Mouse (Mus musculus) midbrain, embryonic 14.5 days (tissue): ENCODE measurements around the gene Eed. TPM values are rescaled to one million over a fixed set of nuclear protein-coding genes. Genes with fewer than 3 reads are reported as not detected.

ENCODE experiments used
- ATAC-seq: fragments of 200-750 bp; cut with Nextera tagmentation; 2 replicates; pipeline ENCODE4 v1.8.0; 2017; ENCODE audit warnings: moderate number of reproducible peaks, moderate library complexity; ENCODE audit not compliant: low FRiP score, low TSS enrichment
- DNase-seq: peaks from one replicate; pipeline ENCODE4 v3.0.0-alpha.2; 2015
- H3K27ac ChIP-seq: fragments of 300-500 bp; sonication (generic); replicated peaks from 2 replicates; pipeline ENCODE4 v1.5.1; 2014; ENCODE audit warnings: mild to moderate bottlenecking, low read depth, low read length, moderate library complexity
- H3K27me3 ChIP-seq: fragments of 300-500 bp; sonication (generic); 2 replicates; pipeline ENCODE4 v1.6.1; 2014; ENCODE audit warnings: low read length, control low read depth, mixed read lengths; ENCODE audit not compliant: control insufficient read depth, insufficient read depth
- H3K36me3 ChIP-seq: fragments of 300-500 bp; sonication (generic); 2 replicates; pipeline ENCODE4 v1.6.1; 2014; ENCODE audit warnings: low read length, control low read depth; ENCODE audit not compliant: control insufficient read depth, insufficient read depth
- H3K4me1 ChIP-seq: fragments of 300-500 bp; sonication (generic); 2 replicates; pipeline ENCODE4 v1.6.1; 2014; ENCODE audit warnings: mild to moderate bottlenecking, antibody characterized with exemption, low read length, control low read depth; ENCODE audit not compliant: control insufficient read depth, insufficient read depth
- H3K4me2 ChIP-seq: fragments of 300-500 bp; sonication (generic); 2 replicates; pipeline ENCODE4 v1.6.1; 2014; ENCODE audit warnings: mild to moderate bottlenecking, low read length, moderate library complexity
- H3K4me3 ChIP-seq: fragments of 300-500 bp; sonication (generic); replicated peaks from 2 replicates; pipeline ENCODE4 v1.5.1; 2014; ENCODE audit warnings: low read depth, low read length
- H3K9ac ChIP-seq: fragments of 300-500 bp; sonication (generic); replicated peaks from 2 replicates; pipeline ENCODE4 v1.6.1; 2014; ENCODE audit warnings: mild to moderate bottlenecking, low read length, moderate library complexity
- H3K9me3 ChIP-seq: fragments of 300-500 bp; sonication (generic); 2 replicates; pipeline ENCODE4 v1.6.1; 2016; ENCODE audit warnings: low read length, control low read depth, mixed read lengths; ENCODE audit not compliant: control insufficient read depth
- WGBS: fragments of 180-500 bp; shearing (Covaris S2); extraction: QIAGEN DNeasy Blood & Tissue Kit; methylation state at CpG from one replicate; pipeline ENCODE4 v1.1.7; 2014; 5-methylcytosine and 5-hydroxymethylcytosine counted together
- polyA plus RNA-seq: library from polyadenylated mRNA; unstranded; fragments of >200 nt; fragmentation: Nextera tagmentation; extraction: Ambion mirVana; gene quantifications from 2 replicates; pipeline ENCODE4 v1.2.1, GENCODE M21; 2014

Gene Eed
- 29.2 and 32.9 TPM in 2 replicates for polyA plus RNA-seq

- Histone ChIP-seq H3K9ac (peak within 1 kb of the TSS; percentile 89), H3K27ac (peak within 1 kb of the TSS; percentile 99), H3K36me3 (peaks cover 5% of the 10 kb centered on the region), H3K9me3 (no peaks in the 10 kb centered on the region), H3K4me3 (peak within 1 kb of the TSS; percentile 81), H3K4me1 (peaks cover 17% of the 10 kb centered on the region; the same call in 1 of the 2 replicates), H3K27me3 (no peaks in the 10 kb centered on the region), H3K4me2 (peak within 1 kb of the TSS; percentile 87)
- DNase-seq (peak; percentile 98), ATAC-seq (peak; percentile 92)
- WGBS = under 1% methylated on average over 87 of the region's 87 CpGs
These were observed at the start of gene Eed for GRCm38 (mm10) chr7:89980485-89981422. TSS of gene Eed (minus strand) at chr7:89980983.

- Histone ChIP-seq H3K4me2 (peak overlapping the region; percentile 41), H3K4me1 (peaks cover 13% of the 10 kb centered on the region), H3K4me3 (no peak overlapping the region), H3K27ac (peak overlapping the region; percentile 82), H3K36me3 (no peaks in the 10 kb centered on the region), H3K27me3 (no peaks in the 10 kb centered on the region), H3K9me3 (no peaks in the 10 kb centered on the region), H3K9ac (0 out of 2 replicates have a peak overlapping the region, but pooled peaks have one; percentile 1)
- ATAC-seq = peak; percentile 47
- peak; percentile 40 for DNase-seq
- WGBS = 44% methylated on average over 20 of the region's 20 CpGs
These were observed 49.0 kb upstream of the Eed start for GRCm38 (mm10) chr7:90029548-90030485.

- Histone ChIP-seq H3K27ac (peak overlapping the region; percentile 82), H3K4me2 (peak overlapping the region; percentile 41), H3K9me3 (no peaks in the 10 kb centered on the region), H3K36me3 (no peaks in the 10 kb centered on the region), H3K27me3 (no peaks in the 10 kb centered on the region), H3K9ac (0 out of 2 replicates have a peak overlapping the region, but pooled peaks have one; percentile 1), H3K4me3 (no peak overlapping the region), H3K4me1 (peaks cover 13% of the 10 kb centered on the region)
- DNase-seq (peak; percentile 86), ATAC-seq (peak; percentile 89)
- 3% methylated on average over 8 of the region's 8 CpGs for WGBS
These were observed 48.2 kb upstream of the Eed start for GRCm38 (mm10) chr7:90028888-90029547.

- DNase-seq = no peak
- H3K9ac ChIP-seq = no peak overlapping the region
- H3K36me3 ChIP-seq = no peaks in the 10 kb centered on the region
- no peak overlapping the region for H3K27ac ChIP-seq
- H3K4me3 ChIP-seq = no peak overlapping the region
- peaks cover 13% of the 10 kb centered on the region for H3K4me1 ChIP-seq
- 43% methylated on average over 6 of the region's 6 CpGs for WGBS
- no peaks in the 10 kb centered on the region for H3K27me3 ChIP-seq
- no peaks in the 10 kb centered on the region for H3K9me3 ChIP-seq
- H3K4me2 ChIP-seq = no peak overlapping the region
- no peak for ATAC-seq
These were observed 44.2 kb upstream of the Eed start for GRCm38 (mm10) chr7:90024975-90025374.

- Histone ChIP-seq H3K27ac (0 out of 2 replicates have a peak overlapping the region, but pooled peaks have one; percentile 8), H3K9me3 (no peaks in the 10 kb centered on the region), H3K4me3 (no peak overlapping the region), H3K36me3 (no peaks in the 10 kb centered on the region), H3K4me1 (no peaks in the 10 kb centered on the region), H3K4me2 (no peak overlapping the region), H3K9ac (no peak overlapping the region), H3K27me3 (no peaks in the 10 kb centered on the region)
- ATAC-seq = no peak
- WGBS = 52% methylated on average over 8 of the region's 9 CpGs
- DNase-seq = peak; percentile 2
These were observed 42.4 kb upstream of the Eed start for GRCm38 (mm10) chr7:90022974-90023707.

GRCm38 (mm10) chr7:90020331-90020730, 39.5 kb upstream of the Eed start:
- no peaks in the 10 kb centered on the region for H3K4me1 ChIP-seq
- no peak overlapping the region for H3K4me2 ChIP-seq
- H3K27me3 ChIP-seq = no peaks in the 10 kb centered on the region
- DNase-seq (no peak), ATAC-seq (no peak)
- no peaks in the 10 kb centered on the region for H3K9me3 ChIP-seq
- no peak overlapping the region for H3K9ac ChIP-seq
- no peak overlapping the region for H3K27ac ChIP-seq
- H3K4me3 ChIP-seq = no peak overlapping the region
- H3K36me3 ChIP-seq = no peaks in the 10 kb centered on the region
- 93% methylated on average over 6 of the region's 6 CpGs for WGBS

GRCm38 (mm10) chr7:90019570-90019969, 38.8 kb upstream of the Eed start:
- Histone ChIP-seq H3K27me3 (no peaks in the 10 kb centered on the region), H3K4me1 (no peaks in the 10 kb centered on the region), H3K9ac (no peak overlapping the region), H3K9me3 (no peaks in the 10 kb centered on the region), H3K4me2 (no peak overlapping the region), H3K4me3 (no peak overlapping the region), H3K27ac (no peak overlapping the region), H3K36me3 (no peaks in the 10 kb centered on the region)
- 87% methylated on average over 10 of the region's 10 CpGs for WGBS
- DNase-seq = no peak
- no peak for ATAC-seq
